Mouse (Mus musculus) limb, embryonic 11.5 days (tissue): ENCODE data around the gene Smim5. TPM values are rescaled to one million over a fixed set of nuclear protein-coding genes. Genes with fewer than 3 reads are reported as not detected.

Source experiments
- ATAC-seq: fragments of 200-750 bp; cut with Nextera tagmentation; 2 replicates; pipeline ENCODE4 v1.8.0; 2017; ENCODE audit warnings: low read depth; ENCODE audit not compliant: insufficient number of reproducible peaks, low FRiP score, low TSS enrichment
- DNase-seq: peaks from one replicate; pipeline ENCODE4 v3.0.0-alpha.2; 2015; ENCODE audit warnings: low spot score
- H3K27ac ChIP-seq: fragments of 300-500 bp; sonication (generic); replicated peaks from 2 replicates; pipeline ENCODE4 v1.5.1; 2014; ENCODE audit warnings: low read depth, mild to moderate bottlenecking, low read length
- H3K27me3 ChIP-seq: fragments of 300-500 bp; sonication (generic); 2 replicates; pipeline ENCODE4 v1.6.1; 2014; ENCODE audit warnings: mild to moderate bottlenecking, low read length, mixed read lengths; ENCODE audit not compliant: control insufficient read depth, insufficient read depth
- H3K36me3 ChIP-seq: fragments of 300-500 bp; sonication (generic); 2 replicates; pipeline ENCODE4 v1.6.1; 2014; ENCODE audit warnings: mild to moderate bottlenecking, low read length, moderate library complexity, mixed read lengths; ENCODE audit not compliant: control insufficient read depth, insufficient read depth
- H3K4me1 ChIP-seq: fragments of 300-500 bp; sonication (generic); 2 replicates; pipeline ENCODE4 v1.6.1; 2014; ENCODE audit warnings: low read length, mixed read lengths; ENCODE audit not compliant: control insufficient read depth, insufficient read depth
- H3K4me2 ChIP-seq: fragments of 300-500 bp; sonication (generic); 2 replicates; pipeline ENCODE4 v1.6.1; 2014; ENCODE audit warnings: low read depth, mild to moderate bottlenecking, moderate library complexity; ENCODE audit not compliant: severe bottlenecking
- H3K4me3 ChIP-seq: fragments of 300-500 bp; sonication (generic); 2 replicates; pipeline ENCODE4 v1.5.1; 2014; ENCODE audit warnings: low read depth, low read length
- H3K9ac ChIP-seq: fragments of 300-500 bp; sonication (generic); 2 replicates; pipeline ENCODE4 v1.6.1; 2014; ENCODE audit warnings: mild to moderate bottlenecking, low read length
- H3K9me3 ChIP-seq: fragments of 300-500 bp; sonication (generic); 2 replicates; pipeline ENCODE4 v1.6.1; 2016; ENCODE audit warnings: low read length; ENCODE audit not compliant: control insufficient read depth
- WGBS: fragments of 180-500 bp; shearing (Covaris S2); extraction: QIAGEN DNeasy Blood & Tissue Kit; methylation state at CpG from one replicate; pipeline ENCODE4 v1.1.7; 2014; 5-methylcytosine and 5-hydroxymethylcytosine counted together
- polyA plus RNA-seq: library from polyadenylated mRNA; unstranded; fragments of >200 nt; fragmentation: Nextera tagmentation; extraction: Ambion mirVana; gene quantifications from 2 replicates; pipeline ENCODE4 v1.2.1, GENCODE M21; 2014

Smim5 gene
- polyA plus RNA-seq, 1 experiment from 2014 or later = 1.3 TPM

DNA sequence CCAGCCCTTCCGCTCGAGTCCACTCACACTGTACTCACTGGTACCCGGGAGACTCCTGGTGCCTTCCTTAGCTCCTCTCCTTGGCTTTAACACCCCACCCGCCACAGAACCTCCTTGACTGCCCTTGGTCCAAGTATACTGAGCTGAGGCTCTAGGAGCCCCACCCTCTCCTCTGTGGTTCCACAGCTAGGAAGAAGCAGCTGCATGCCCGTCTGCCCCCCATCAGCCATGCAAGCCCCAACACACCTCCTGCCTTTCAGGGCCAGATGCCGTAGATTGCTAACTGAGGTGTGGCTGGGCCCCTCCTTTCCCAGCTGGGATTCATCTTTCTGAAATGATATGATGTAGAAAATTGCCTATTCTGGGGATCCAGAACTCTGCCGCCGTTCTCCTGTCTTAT is 45.5 kb downstream of the Smim5 start:
- no peaks in the 10 kb centered on the region for H3K9me3 ChIP-seq
- 89% methylated on average over 8 of the region's 8 CpGs for WGBS
- H3K4me2 ChIP-seq = no peak overlapping the region
- H3K4me3 ChIP-seq = no peak overlapping the region
- H3K36me3 ChIP-seq = peaks cover 10% of the 10 kb centered on the region; the same call in 1 of the 2 replicates
- no peak for ATAC-seq
- H3K4me1 ChIP-seq = no peaks in the 10 kb centered on the region
- H3K9ac ChIP-seq = no peak overlapping the region
- no peak overlapping the region for H3K27ac ChIP-seq
- H3K27me3 ChIP-seq = no peaks in the 10 kb centered on the region
- no peak for DNase-seq

DNA sequence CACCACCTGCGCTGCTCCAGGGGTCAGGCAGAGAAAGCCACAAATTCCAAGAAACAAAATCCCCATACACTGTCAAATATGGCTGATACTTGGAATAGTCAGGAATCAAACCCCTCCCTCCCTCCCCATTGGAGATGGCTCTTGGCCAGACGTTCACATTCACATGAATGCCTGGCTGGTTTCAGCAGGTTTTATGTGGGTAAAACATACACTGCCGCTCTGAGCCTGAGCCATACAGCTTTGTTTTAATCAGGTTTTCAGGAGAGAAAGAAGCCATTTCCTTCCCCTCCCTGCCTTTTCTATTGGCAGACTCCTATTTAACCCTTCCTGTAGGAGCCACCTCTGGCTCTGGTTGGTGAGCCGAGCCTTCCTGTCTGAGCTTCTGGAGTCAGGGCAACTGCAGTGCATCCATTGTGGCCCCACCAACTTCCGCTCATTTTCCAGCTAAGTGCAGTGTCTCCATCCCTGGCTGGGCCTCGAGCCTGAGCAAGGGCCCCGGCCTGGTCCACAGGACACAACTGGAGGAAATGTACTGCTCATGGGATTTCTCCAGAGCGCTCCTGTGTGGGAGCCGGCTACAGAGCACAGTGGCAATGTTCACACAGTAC is 46.6 kb downstream of the Smim5 start:
- DNase-seq (no peak), ATAC-seq (no peak)
- peaks cover 10% of the 10 kb centered on the region for H3K36me3 ChIP-seq
- WGBS = 86% methylated on average over 9 of the region's 9 CpGs
- no peak overlapping the region for H3K4me3 ChIP-seq
- no peak overlapping the region for H3K9ac ChIP-seq
- no peaks in the 10 kb centered on the region for H3K27me3 ChIP-seq
- H3K4me1 ChIP-seq = no peaks in the 10 kb centered on the region
- no peak overlapping the region for H3K4me2 ChIP-seq
- H3K9me3 ChIP-seq = no peaks in the 10 kb centered on the region
- no peak overlapping the region for H3K27ac ChIP-seq

DNA sequence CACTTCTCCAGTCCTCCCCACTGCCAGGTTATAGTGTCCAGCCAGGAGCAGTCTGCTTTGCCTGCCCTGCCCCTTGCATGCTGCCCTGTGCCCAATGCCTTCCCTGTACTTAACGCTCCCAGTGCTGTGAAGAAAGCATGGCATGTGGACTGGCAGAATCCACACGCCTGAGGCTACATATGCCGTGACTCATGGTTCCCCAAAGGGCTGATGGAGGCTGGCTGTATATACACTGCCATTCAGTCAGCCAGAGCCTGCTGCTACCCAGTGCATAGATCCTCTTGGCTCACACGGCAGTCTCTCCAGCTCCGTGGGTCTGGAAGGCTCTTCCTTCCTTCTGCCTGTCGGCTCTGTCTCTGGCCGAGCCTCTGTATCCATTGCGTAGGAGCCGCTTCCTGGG is 48.5 kb downstream of the Smim5 start:
- peaks cover 17% of the 10 kb centered on the region for H3K36me3 ChIP-seq
- no peak for DNase-seq
- H3K27me3 ChIP-seq = no peaks in the 10 kb centered on the region
- 96% methylated on average over 9 of the region's 9 CpGs for WGBS
- H3K4me2 ChIP-seq = no peak overlapping the region
- no peak overlapping the region for H3K27ac ChIP-seq
- no peak overlapping the region for H3K9ac ChIP-seq
- H3K4me3 ChIP-seq = no peak overlapping the region
- no peaks in the 10 kb centered on the region for H3K9me3 ChIP-seq
- no peaks in the 10 kb centered on the region for H3K4me1 ChIP-seq
- ATAC-seq = no peak

DNA sequence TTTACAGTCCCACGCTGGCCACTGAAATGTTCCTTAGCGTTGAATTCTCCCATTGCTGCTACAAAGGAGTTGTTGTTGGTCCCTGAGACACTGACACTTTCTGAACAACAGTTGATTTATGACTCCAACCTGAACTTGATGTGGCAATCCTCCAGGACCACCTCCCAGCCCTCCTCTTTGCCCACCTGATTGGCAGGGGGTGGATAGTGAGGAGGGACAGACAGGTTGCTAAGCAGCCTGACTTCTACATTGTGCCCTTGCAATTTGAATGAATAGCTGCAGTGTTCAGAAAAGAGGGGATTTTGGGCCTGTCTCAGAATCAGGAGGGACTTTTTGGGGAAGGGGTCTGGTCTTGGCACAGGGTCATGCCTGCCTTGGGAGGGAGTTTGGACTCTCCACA is 51.0 kb downstream of the Smim5 start:
- Histone ChIP-seq H3K9me3 (no peaks in the 10 kb centered on the region), H3K9ac (no peak overlapping the region), H3K27ac (no peak overlapping the region), H3K4me2 (no peak overlapping the region), H3K36me3 (peaks cover 15% of the 10 kb centered on the region), H3K27me3 (no peaks in the 10 kb centered on the region), H3K4me3 (no peak overlapping the region), H3K4me1 (no peaks in the 10 kb centered on the region)
- WGBS = 88% methylated on average over 2 of the region's 2 CpGs
- no peak for DNase-seq
- no peak for ATAC-seq

- H3K4me1 ChIP-seq = no peaks in the 10 kb centered on the region
- 89% methylated on average over 5 of the region's 5 CpGs for WGBS
- DNase-seq (no peak), ATAC-seq (no peak)
- H3K9me3 ChIP-seq = no peaks in the 10 kb centered on the region
- H3K4me3 ChIP-seq = no peak overlapping the region
- no peak overlapping the region for H3K4me2 ChIP-seq
- no peak overlapping the region for H3K9ac ChIP-seq
- no peak overlapping the region for H3K27ac ChIP-seq
- no peaks in the 10 kb centered on the region for H3K27me3 ChIP-seq
- H3K36me3 ChIP-seq = peaks cover 14% of the 10 kb centered on the region
Measured at GRCm38 (mm10) chr11:115954712-115955111, 54.9 kb downstream of the Smim5 start.

DNA sequence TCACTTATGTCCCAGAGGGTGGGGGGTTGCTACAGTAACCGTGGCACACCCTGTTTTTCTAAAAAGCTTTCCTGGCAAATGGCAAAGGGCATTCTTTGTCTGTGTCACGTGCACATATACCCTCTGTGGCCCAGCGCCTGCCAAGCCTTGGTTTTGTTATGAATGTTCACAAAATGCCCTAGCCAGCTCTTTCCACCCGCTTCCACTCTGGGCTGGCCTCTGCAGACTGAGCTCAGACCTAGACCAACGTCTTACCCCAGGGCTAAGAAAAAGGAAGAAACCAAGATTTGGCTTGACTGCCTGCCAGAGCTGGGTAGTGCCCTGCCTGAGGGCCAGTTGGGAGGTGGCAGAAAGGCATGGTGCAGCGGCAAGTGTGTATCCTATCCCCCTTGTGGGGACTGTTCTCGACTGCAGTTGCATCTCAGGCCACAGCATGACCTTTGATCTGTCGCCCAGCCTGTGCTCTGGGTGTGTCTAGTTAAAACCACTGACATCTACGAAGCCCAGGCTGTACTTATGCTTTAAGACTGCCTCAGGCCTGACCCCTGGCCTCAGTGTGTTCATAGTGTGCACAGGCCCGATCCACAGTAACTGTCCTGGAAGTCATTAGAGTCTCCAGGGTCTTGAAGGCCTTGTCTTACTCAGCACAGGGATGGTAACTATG is 55.6 kb downstream of the Smim5 start:
- peaks cover 16% of the 10 kb centered on the region for H3K36me3 ChIP-seq
- H3K9me3 ChIP-seq = no peaks in the 10 kb centered on the region
- no peaks in the 10 kb centered on the region for H3K4me1 ChIP-seq
- no peak overlapping the region for H3K27ac ChIP-seq
- 73% methylated on average over 10 of the region's 10 CpGs for WGBS
- H3K27me3 ChIP-seq = no peaks in the 10 kb centered on the region
- DNase-seq = no peak
- no peak overlapping the region for H3K4me2 ChIP-seq
- no peak overlapping the region for H3K9ac ChIP-seq
- H3K4me3 ChIP-seq = no peak overlapping the region
- ATAC-seq = no peak

Other genes starting within 250 kb of the Smim5 start
- 52.5 and 58.3 TPM in 2 replicates for gene Grb2, start 191.4 kb upstream of the Smim5 start, polyA plus RNA-seq
- gene Tmem94, start 134.5 kb upstream of the Smim5 start, polyA plus RNA-seq = 15.8 and 17.4 TPM in 2 replicates
- gene Caskin2, start 86.3 kb upstream of the Smim5 start, polyA plus RNA-seq = 16.2 and 16.5 TPM in 2 replicates
- 29.2 and 32.8 TPM in 2 replicates for gene Tsen54, start 85.2 kb upstream of the Smim5 start, polyA plus RNA-seq
- 6.2 and 8.5 TPM in 2 replicates for gene Llgl2, start 75.9 kb upstream of the Smim5 start, polyA plus RNA-seq
- gene Myo15b, start 41.6 kb upstream of the Smim5 start, polyA plus RNA-seq = 0.11 TPM in 1 of 2 replicates, not detected in the other
- gene Smim6, start 12.1 kb downstream of the Smim5 start, polyA plus RNA-seq = 0.31 and 0.52 TPM in 2 replicates
- gene Sap30bp, start 33.3 kb downstream of the Smim5 start, polyA plus RNA-seq = 50.7 and 56.2 TPM in 2 replicates
- gene Recql5, start 33.5 kb downstream of the Smim5 start, polyA plus RNA-seq = 21.2 and 21.5 TPM in 2 replicates
- gene Itgb4, start 74.7 kb downstream of the Smim5 start, polyA plus RNA-seq = 1.0 and 1.5 TPM in 2 replicates
- gene Galk1, start 112.8 kb downstream of the Smim5 start, polyA plus RNA-seq = 164 and 168 TPM in 2 replicates
- 2,190 and 2,300 TPM in 2 replicates for gene H3f3b, start 128.0 kb downstream of the Smim5 start, polyA plus RNA-seq
- gene Unk, start 130.4 kb downstream of the Smim5 start, polyA plus RNA-seq = 34.6 and 37.0 TPM in 2 replicates
- 1.1 and 1.3 TPM in 2 replicates for gene Unc13d, start 178.0 kb downstream of the Smim5 start, polyA plus RNA-seq
- gene Wbp2, start 187.0 kb downstream of the Smim5 start, polyA plus RNA-seq = 49.3 and 52.1 TPM in 2 replicates
- 3.7 and 4.3 TPM in 2 replicates for gene Trim47, start 227.2 kb downstream of the Smim5 start, polyA plus RNA-seq
- gene Trim65, start 231.2 kb downstream of the Smim5 start, polyA plus RNA-seq = 2.2 and 2.5 TPM in 2 replicates
- gene Mrpl38, start 238.9 kb downstream of the Smim5 start, polyA plus RNA-seq = 110 and 111 TPM in 2 replicates